Mouse (Mus musculus): ENCODE results near the gene Klb.
"Not testable (repeated sequence)": the region's sequence is repeated elsewhere in the genome, so short reads cannot be mapped to it uniquely, and the experiment has no call there.

Klb gene

DNA sequence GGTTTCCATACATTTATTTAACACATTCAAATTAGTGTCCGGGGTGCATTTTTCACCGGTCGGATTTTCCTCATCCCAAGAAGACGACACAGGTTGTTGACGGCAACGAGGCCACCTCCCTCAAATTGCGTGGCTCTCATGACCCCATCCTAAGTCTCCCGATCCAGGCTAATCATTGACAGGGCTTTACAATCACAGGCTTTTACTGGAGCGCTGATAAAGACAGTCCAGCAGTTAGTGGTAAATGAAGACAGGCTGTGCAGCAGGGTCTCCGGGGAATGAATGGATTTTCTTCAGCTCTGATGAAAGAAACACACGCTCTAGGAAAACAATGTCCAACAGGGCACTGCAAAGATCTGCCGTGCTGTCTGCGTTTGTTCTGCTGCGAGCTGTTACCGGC lies at the start of gene Klb:
Gene Klb (plus strand): TSS at position 147 of the 400 bp plus-strand sequence.
- DNase-seq = no peak

DNA sequence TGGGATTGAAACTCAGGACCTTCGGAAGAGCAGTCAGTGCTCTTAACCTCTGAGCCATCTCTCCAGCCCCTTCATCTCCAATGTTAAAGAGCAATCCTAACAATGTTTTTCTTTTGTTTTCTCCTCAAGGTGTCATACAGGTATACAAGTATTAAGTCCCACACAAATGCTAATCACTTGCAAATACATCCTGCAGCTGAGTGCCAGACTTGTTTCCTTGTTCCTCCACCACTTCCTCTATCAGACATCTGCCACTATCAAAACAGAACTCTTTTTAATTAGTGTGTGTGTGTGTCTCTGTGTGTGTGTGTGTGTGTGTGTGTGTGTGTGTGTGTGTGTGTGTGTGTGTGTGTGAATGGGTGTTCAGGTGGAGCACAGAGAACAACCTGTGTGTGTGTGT lies 48.5 kb upstream of the Klb start:
- not testable (repeated sequence) for DNase-seq

DNA sequence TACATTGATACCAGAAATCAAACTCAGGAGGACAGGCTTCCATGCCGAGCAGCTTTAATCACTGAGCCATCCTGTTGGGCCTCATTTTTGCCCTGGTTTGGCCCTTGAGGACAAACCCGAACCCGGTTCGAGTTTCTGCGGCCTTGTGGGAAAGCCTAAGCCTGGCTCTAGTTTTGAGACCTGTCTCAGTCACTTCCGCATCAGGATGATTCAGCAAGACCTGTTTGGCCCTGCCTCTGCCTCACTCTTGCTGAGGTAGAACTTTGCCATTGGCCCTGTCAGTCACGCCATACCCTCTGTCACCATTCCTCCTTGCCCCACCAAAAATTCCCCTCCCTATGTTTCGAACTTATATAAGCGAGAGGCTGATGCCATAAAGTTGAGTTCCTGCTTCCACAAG lies 48.0 kb upstream of the Klb start:
- DNase-seq = no peak

DNA sequence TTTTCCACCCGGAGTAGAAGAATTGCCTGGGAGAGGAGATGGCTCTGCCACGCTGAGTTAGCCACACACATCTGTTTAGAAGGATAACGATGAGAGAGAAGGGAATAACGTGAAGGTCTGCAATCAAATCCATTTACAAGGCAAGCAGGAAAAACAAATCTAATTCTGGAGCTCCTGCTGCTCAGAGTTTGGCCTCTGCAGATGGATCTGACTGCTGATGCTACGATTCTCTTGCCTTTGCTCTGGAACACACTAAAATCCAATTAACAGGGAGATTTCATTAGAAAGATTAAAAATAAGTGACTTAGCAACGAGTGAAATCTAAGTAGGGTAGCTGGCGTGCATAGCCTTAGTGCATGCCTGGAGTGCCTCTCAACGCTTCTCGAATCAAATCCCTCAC lies 42.6 kb upstream of the Klb start:
- no peak for DNase-seq

DNA sequence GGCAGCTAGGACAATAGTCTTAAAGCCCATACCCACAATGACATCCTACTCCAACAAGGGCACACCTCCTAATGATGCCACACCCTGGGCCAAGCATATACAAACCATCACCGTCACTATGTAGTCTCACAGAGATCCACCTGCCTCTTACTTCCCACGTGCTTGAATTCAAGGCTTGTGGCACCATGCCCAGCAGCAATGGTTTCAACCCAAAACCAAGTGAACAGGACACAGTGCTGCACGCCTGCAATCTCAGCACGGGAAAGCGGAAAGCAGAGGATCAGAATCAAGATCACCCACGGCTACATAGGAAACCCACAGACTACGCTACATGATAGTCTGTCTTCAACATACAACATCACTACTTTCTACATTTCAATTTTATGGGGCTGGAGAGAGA lies 39.9 kb upstream of the Klb start:
- DNase-seq = no peak

DNA sequence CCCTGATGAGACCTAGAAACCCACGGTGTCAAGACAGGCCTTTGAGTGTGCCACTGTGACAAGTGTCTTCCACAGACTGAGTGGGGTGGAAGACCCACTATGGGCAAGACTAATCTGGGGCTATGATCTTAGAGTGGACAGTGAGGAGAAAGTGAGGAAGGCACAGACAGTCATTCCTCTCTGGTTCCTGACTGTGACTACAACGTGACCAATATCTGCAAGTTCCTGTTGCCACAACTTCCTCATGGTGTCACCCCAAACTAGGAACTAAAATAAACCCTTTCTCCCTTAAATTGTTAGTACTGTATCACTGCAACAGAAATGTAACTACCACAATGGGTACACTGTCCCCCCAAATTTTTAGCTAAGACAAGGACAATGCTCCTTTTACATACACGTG lies 39.2 kb upstream of the Klb start:
- DNase-seq = no peak

DNA sequence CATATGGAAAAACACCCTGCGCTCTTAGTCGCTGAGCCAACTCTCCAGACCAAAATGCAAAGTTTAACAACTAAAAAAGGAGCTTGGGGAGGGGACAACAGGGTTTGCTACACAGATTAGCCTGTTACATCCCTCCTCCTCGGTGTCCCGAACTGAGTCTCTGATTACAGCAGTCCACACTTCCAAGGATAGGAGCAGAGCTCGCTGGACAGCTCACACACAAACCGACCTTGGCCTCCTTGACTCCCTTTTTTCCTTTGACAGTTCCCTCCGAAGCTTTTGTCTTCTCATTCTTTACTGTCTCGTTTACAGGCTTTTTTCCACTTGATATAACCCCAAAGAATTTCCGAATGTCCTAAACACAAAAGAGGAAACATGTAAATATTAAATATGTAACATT lies 28.9 kb upstream of the Klb start:
- no peak for DNase-seq

DNA sequence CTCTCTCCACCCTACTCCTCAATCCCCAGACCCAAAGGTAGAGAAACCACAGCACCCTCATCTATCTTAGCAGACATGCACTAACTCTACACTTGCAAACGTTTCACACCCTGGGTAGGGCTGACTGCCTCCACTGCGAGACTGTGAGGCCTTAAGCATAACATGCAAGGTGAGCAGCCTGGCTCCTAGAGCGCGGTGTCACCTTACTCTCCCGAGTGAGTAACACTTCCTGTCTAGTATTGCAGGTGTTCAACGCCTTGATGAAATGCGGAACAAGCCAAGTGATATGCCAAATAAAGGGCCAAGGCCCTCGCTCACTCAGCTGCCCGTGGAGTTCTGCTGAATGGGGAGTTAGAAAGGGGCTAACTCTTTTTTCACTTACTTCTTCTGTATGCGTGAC lies 25.9 kb upstream of the Klb start:
- DNase-seq = peak; percentile 11 to 31

DNA sequence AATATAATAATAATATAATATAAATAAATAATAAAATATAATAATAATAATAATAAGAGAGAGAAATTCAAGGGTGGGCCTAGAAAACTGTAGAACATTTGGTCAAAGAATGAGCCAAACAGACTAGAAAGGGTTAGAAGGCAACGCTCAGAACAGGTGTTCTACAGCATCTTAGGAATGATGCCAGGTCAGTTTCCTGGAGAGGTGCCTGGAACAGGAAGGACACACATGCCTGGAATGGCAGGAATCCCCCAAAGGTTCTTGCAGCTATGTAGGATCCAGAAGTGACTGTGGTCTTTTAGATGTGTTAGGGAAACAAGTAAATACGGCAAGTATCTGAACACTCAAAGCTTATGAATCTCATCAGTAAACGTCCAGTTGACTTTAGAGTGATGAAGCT lies 23.8 kb upstream of the Klb start:
- no peak for DNase-seq

DNA sequence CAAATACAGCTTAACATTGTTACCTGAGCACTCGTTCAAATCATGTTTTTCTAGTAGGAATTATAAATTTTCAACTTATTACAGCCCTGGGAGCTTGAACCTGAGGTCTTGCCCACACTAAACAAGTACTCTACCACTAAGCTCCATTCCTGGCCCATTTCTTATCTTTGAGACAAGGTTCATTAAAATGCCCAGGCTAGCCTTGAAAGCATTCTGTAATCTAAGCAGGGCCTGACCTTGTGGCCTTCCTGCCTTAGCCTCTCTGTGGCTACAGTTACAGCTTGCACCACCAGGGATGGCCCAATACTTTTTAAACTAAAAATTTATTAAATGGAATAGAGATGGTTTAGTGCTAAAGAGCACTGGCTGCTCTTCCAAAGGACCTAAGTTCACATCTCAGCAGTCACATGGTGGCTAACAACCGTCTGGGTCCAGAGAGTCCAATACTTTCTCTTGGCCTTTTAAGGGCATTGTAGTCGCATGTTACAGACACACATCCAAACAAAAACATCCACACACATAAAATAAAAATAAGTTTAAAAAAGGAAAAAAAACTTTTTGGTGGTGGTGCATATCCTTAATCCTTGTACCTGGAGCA lies 23.3 kb upstream of the Klb start:
- no peak for DNase-seq

DNA sequence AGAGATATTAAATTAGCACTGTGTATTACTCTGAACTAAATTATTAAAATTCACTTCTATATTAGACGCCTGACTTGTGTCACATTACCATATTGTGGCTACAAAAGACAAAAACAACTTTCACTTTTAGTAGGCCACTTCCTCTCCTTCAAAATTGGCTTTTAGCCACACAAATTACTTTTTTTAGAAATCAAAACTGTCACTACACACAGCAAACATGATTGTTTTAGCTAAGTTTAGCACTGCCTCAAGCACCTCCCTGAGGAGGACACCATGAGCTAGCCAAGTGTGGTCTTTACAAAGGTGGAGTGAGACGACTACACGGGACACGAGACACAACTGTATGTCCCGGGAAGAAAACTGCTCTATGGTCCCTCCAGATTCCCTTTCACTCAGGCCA lies 21.9 kb upstream of the Klb start:
- peak in 1 of 2 experiments; percentile 9 for DNase-seq

DNA sequence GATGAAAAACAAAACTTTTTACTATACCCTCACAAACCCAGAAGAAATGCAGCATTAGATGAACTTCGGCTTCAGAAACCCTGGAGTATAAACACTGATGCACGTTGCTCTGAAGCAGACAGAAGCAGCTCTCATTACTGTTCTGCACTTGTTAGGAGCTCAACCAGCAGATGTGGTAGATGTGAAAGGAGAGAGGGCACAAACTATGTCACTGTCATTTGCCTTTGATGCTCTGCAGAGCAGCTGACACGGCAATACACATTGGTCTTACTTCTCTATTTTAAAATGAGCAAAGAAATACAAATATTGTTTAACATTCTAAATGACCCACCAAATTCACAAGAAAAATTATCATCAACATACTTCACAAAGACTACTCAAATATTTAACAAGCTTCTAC lies 18.1 kb upstream of the Klb start:
- no peak for DNase-seq

DNA sequence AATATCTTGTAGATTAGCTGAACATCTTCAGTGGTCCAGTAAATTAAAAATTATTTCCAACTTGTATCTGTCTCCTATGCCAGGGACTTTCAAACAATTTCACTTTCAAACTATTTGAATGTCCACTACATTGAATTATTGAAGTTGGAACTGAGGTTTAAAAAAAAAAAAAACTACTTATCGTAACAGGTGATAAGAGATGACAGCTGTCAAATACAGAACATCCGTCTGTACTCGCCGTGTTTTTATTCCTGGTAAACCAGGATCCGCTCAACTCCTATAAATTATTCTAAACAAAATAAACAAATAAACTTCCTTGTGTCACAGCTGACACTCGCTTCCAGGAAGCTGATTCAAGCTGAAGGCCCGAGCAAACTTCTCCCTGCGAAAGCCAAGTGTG lies 13.3 kb upstream of the Klb start:
- DNase-seq = no peak

DNA sequence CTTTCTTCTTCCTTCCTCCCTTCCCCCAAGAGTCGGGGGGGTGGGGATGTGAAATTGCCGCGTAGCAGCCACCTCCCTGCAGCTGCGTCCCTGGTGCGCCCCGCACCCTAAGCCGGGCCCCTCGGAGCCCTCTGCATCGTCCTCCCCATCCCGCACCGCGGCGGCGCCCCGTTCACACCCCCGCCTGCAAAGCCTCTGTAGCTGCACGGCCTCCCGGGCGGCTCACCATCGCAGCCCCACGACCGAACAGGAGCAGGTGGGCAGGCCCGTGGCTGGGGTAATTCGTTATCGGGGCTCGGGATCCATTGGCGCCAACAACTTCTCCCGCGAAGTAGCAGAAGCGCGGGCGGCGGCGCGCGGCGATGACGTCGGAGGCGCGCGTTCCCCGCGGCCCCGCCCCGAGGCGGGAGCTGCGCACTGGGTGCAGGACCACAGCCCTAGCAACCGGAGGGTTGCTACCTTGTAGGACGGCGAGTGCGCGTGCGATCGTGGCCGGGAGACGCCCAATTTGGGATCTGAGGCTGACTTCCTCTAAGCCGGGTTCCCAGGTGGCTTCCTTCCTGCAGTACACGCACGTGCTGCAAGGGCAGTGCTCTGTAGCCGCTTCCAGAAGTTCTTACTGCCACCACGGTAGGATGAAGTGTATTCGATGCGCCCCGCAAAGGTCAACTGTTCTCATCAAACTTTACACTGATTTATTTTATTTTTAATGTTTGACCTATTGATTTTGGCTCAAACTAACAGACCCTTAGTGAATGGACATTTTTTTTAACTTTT lies 12.6 kb upstream of the Klb start, which contains the start of gene Rfc1:
Gene Rfc1 (minus strand): TSS at position 373 of the 777 bp plus-strand sequence.
- peak; percentile 83 to 89 for DNase-seq

DNA sequence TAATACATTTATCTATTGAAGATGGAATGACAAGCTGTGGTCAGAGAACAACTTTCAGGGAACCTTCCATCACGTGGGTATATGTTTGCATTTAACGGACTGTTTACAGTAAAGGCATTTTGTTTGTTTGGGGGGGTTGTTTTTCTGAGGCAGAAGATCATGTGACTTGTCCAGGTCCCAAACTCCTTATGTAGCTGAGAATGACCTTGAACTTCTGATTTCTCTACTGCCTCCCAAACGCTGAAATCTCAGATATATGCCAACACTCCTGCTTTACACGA lies 12.1 kb upstream of the Klb start:
- no peak for DNase-seq

DNA sequence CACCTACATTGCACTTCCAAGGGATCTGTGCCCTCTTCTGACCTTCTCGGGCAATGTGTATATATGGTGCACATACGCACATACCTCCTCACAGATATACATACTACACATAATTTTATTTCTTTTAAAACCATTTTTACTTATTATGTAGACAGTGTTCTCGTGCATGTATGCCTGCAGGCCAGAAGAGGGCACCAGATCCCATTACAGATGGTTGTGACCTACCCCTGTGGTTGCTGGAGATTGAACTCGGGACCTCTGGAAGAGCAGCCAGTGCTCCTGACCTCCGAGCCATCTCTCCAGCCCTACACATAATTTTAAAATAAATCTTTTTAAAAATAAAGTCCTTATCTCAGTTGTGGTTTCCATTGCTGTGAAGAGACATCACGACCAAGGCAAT lies 9.7 kb upstream of the Klb start:
- DNase-seq = no peak

DNA sequence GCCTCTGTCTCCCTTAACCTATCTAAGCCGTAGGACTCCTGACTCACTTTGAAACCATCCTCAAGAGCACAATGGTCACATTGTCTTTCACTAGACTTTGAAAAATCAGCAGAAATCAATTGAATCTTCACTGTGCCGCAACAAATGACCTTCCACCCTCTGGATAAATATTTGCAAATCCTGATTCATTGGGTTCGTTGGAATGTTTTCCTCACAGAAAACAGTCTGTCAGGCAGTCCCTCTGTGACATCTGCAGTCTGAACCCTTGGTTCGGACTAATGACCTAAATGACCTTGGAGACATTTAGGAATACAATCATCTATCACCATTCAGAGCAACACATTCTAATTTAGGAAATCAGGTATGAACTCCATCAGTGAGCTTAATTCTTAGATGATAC lies 7.9 kb upstream of the Klb start:
- no peak for DNase-seq

DNA sequence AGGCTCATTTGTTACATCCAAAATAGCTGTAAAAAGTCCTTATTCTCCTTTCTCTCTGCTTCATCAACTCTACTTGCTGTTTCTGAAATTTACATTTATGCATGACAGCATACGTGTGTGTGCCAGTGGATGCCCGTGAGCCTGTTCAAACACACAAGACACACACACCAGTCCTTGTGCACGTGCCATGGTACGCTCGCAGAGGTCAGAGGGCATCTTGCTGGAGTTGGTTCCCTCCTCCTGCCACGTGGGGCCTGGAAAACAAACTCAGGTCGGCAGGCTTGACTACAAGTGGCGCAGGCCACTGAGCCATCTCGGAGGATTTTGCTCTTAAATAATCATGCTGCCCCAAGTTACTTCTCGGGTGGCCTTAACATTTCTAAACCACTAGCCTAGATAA lies 2.4 kb downstream of the Klb start:
- DNase-seq = no peak

DNA sequence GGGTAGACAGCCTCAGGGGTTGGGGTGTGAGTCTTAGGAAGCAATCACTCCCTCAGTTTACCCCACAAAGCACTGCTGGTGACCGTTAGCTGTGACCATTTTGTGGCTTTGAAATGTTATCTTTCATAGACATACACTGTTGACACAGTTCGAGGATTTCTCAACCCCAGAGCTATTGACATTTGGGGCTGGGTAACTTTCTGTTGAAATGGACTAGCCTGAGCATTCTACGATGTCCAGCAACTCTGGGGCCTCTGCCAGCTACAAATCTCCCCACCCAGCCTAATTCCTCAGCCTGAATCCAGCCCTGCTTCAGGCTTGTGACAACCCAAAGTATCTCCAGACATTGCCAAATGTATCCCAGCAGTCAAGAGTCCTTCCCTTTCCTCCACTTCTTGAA lies 6.0 kb downstream of the Klb start:
- no peak for DNase-seq

DNA sequence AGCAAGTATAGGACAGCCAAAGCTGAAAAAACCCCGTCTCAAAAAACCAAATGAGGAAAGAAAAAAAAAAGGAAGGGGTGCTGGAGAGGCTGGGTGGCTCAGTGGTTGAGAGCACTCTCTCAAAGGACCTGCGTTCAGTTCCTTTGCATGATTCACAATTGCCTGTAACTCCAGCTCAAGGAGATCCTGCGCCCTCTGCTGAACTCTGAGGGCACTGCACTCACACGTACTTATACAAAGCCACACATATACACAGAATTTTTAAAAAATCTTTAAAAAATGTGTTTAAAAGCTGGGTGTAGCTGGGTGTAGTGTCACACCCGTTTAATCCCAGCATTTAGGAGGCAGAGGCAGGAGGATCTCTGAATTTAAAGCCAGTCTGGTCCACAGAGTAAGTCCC lies 6.9 kb downstream of the Klb start:
- DNase-seq = no peak

DNA sequence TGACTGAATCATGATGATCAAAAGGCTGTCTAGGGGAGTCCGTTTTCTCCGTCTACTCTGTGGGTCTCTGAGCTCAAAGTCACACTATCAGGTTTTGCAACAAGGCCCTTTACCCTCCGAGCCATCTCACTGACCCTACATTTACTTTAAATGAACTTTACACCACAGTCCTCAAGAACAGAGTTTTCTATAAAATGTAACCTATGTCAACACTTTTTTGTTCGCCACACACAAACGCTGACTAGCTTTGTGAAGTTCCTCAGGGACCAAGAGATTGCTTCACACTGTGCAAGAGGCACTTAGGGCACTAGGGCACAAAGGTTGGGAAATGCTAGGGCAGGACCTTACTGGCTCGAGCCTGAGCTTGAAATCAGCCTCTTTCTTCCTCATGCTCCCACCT lies 8.7 kb downstream of the Klb start:
- no peak for DNase-seq

DNA sequence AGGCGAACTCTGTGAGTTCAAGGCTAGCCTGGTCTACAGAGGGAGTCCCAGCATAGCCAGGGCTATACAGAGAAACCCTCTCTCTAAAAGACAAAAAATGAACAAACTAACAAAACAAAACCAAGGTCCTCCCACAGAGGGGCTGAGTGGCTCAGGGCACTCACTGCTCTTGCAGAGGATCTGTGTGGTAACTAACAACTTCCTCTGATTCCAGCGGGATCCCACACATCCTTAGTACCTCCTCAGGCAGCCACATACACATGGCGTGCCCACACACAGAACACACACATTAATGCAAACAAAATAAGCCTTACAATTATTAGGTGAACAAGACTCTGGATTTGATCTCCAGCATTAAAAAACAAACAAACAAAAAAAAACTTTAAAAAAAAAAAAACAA lies 9.7 kb downstream of the Klb start:
- DNase-seq = no peak

DNA sequence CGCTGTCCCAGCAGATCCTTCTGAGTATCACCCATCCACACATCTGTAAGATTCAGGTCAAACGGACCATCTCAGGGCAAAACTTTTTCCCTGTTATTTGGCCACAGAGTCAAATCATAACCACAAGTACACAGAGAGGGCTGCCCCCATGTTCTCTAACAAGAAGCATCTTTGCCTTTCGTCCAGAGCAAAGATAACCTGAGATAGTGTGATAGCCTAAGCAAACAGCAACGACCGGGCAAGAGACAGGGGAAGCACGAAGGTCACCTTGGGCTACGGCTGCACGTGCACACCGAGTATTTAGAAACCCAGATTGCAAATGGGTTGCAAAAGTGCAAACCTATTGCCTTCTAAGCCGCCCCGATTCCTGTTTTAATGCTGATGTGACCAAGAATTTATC lies 19.7 kb downstream of the Klb start:
- no peak for DNase-seq

DNA sequence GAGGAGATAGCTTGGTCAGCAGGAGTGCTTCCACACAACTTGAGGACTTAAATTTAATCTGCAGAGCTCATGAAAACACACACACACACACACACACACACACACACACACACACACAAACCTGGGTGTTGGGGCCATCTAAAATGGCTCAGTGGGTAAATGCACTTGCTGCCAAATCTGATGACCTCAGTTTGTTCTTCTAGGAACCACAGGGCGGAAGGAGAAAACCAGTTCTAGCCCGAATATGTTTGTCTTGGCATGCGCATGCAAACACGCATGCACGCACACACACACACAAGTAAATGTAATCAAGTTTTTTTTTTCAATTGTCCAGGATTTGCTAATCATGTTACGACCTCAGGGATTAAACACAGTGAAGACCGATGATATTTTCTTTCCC lies 23.4 kb downstream of the Klb start:
- no peak for DNase-seq

DNA sequence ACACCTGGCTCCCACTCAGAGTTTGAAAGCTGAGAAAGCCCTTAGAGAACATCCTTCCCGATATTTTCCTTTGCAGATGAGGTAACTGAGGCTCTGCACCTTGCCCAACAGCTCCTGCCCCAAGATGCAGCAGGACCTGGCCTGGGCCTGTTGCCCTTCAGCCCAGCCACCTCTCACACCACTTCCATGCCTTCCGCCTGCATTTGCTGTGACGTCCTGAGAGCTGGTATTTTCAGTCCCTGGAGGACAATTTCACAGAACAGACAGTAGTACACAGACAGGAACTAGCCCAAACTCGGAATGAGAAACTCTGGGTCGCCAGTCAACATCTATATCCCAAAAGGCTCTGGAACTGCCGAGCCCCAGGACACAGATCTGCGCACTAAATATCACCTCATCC lies 26.6 kb downstream of the Klb start:
- DNase-seq = no peak
